In the genomic region with DNA sequence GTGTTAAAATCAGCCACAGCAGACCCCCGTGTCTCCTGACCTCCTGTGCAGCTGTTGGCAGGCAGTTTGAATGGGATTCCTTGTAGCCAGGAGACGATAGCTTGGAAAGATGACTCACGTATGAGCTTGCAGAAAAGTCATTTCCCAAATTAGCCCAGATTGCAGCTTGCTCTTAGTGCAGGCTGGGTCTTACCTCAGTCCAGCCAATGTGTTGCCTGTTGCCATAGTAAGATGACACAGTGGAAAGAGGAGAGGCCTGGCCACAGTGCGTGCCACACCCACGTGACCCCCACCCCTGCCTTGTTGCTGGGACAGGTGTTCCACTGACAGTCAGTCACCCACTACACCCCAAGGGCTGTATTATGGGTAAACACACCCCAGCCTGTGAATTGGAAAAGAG, we compare ENCODE assay signal across 8 mouse cellular contexts. TPM values are rescaled to one million over a fixed set of nuclear protein-coding genes. Genes with fewer than 3 reads are reported as not detected.
DNase-seq lines count a peak whose midpoint lies in the region; ATAC-seq and TF ChIP-seq lines count a peak whose summit lies in the region.

No protein-coding gene starts in this region.

- WGBS in liver, adult 2 months: 47% methylated on average over 5 of the region's 5 CpGs
- WGBS in limb, embryonic 15.5 days: 55% methylated on average over 5 of the region's 5 CpGs
- 85% methylated on average over 5 of the region's 5 CpGs for WGBS in midbrain, embryonic 13.5 days
- 75% methylated on average over 5 of the region's 5 CpGs for WGBS in forebrain, postnatal 0 days
- 66% methylated on average over 5 of the region's 5 CpGs for WGBS in kidney, embryonic 16.5 days

- no peak for TF ChIP-seq CTCF in liver, adult 2 months (IDR thresholded peaks at IDR 0.05; ENCODE audit: low read depth, low read length)
- TF ChIP-seq CTCF in gastrocnemius, adult 2 months (IDR thresholded peaks at IDR 0.05): no peak
- no peak for TF ChIP-seq CTCF in forebrain, postnatal 0 days (IDR thresholded peaks at IDR 0.05; ENCODE audit: low read depth)

- TF ChIP-seq POLR2A in liver, adult 2 months (IDR thresholded peaks at IDR 0.05; ENCODE audit: extremely low read depth, insufficient read depth, low read length): no peak

- H3K27ac ChIP-seq in liver, adult 2 months (replicated peaks; ENCODE audit: insufficient read depth, low read depth, low read length): peak overlapping the region; percentile 97
- H3K27ac ChIP-seq in gastrocnemius, adult 2 months: peak overlapping the region; percentile 96
- 0 out of 2 replicates have a peak overlapping the region, but pooled peaks have one; percentile 27 for H3K27ac ChIP-seq in limb, embryonic 15.5 days
- H3K27ac ChIP-seq in midbrain, embryonic 13.5 days: no peak overlapping the region
- no peak overlapping the region for H3K27ac ChIP-seq in forebrain, postnatal 0 days (ENCODE audit: low read depth, low read length)
- H3K27ac ChIP-seq in kidney, embryonic 16.5 days (ENCODE audit: low read length): no peak overlapping the region

- no peak overlapping the region for H3K4me3 ChIP-seq in liver, adult 2 months (ENCODE audit: insufficient read depth, low read depth, low read length)
- H3K4me3 ChIP-seq in gastrocnemius, adult 2 months: peak overlapping the region; percentile 33
- no peak overlapping the region for H3K4me3 ChIP-seq in limb, embryonic 15.5 days
- no peak overlapping the region for H3K4me3 ChIP-seq in midbrain, embryonic 13.5 days (replicated peaks)
- no peak overlapping the region for H3K4me3 ChIP-seq in forebrain, postnatal 0 days (ENCODE audit: low read depth, low read length)
- no peak overlapping the region for H3K4me3 ChIP-seq in kidney, embryonic 16.5 days (ENCODE audit: low read length)

- no peaks in the 10 kb centered on the region for H3K9me3 ChIP-seq in limb, embryonic 15.5 days
- H3K9me3 ChIP-seq in midbrain, embryonic 13.5 days: no peaks in the 10 kb centered on the region
- H3K9me3 ChIP-seq in forebrain, postnatal 0 days (ENCODE audit: low read length): no peaks in the 10 kb centered on the region
- no peaks in the 10 kb centered on the region for H3K9me3 ChIP-seq in kidney, embryonic 16.5 days (ENCODE audit: low read length)

- ATAC-seq in limb, embryonic 15.5 days (ENCODE audit: insufficient number of reproducible peaks, low FRiP score, low TSS enrichment, low read depth): peak; percentile 54
- ATAC-seq in midbrain, embryonic 13.5 days: no peak
- ATAC-seq in forebrain, postnatal 0 days: no peak
- ATAC-seq in kidney, embryonic 16.5 days (ENCODE audit: low FRiP score, low TSS enrichment): no peak

- peaks cover 74% of the 10 kb centered on the region for H3K79me2 ChIP-seq in liver, adult 2 months (ENCODE audit: control insufficient read depth, insufficient read depth, low read length)

- no peak overlapping the region for H3K4me2 ChIP-seq in limb, embryonic 15.5 days
- H3K4me2 ChIP-seq in midbrain, embryonic 13.5 days (replicated peaks): no peak overlapping the region
- no peak overlapping the region for H3K4me2 ChIP-seq in forebrain, postnatal 0 days (ENCODE audit: low read depth)
- H3K4me2 ChIP-seq in kidney, embryonic 16.5 days (replicated peaks; ENCODE audit: low read depth, low read length): no peak overlapping the region

- intact Hi-C loops in gastrocnemius, adult 2 months (cut with DNase I): no loop called here

- peaks cover 48% of the 10 kb centered on the region for H3K4me1 ChIP-seq in liver, adult 2 months (ENCODE audit: control insufficient read depth, insufficient read depth, low read length)
- H3K4me1 ChIP-seq in limb, embryonic 15.5 days: peaks cover 56% of the 10 kb centered on the region
- H3K4me1 ChIP-seq in midbrain, embryonic 13.5 days (replicated peaks): peaks cover 53% of the 10 kb centered on the region
- H3K4me1 ChIP-seq in forebrain, postnatal 0 days (ENCODE audit: insufficient read depth): peaks cover 14% of the 10 kb centered on the region; the same call in 1 of the 2 replicates
- H3K4me1 ChIP-seq in kidney, embryonic 16.5 days (ENCODE audit: insufficient read depth, low read length): peaks cover 31% of the 10 kb centered on the region

- H3K36me3 ChIP-seq in liver, adult 2 months (ENCODE audit: control insufficient read depth, insufficient read depth, low read length): no peaks in the 10 kb centered on the region
- no peaks in the 10 kb centered on the region; the same call in 1 of the 2 replicates for H3K36me3 ChIP-seq in limb, embryonic 15.5 days
- no peaks in the 10 kb centered on the region for H3K36me3 ChIP-seq in midbrain, embryonic 13.5 days
- H3K36me3 ChIP-seq in forebrain, postnatal 0 days (ENCODE audit: insufficient read depth): peaks cover 3% of the 10 kb centered on the region; the same call in 1 of the 2 replicates
- no peaks in the 10 kb centered on the region for H3K36me3 ChIP-seq in kidney, embryonic 16.5 days (ENCODE audit: insufficient read depth, low read length)

- no peaks in the 10 kb centered on the region for H3K27me3 ChIP-seq in liver, adult 2 months (ENCODE audit: control insufficient read depth, insufficient read depth, low read length)
- H3K27me3 ChIP-seq in limb, embryonic 15.5 days: no peaks in the 10 kb centered on the region
- no peaks in the 10 kb centered on the region for H3K27me3 ChIP-seq in midbrain, embryonic 13.5 days
- H3K27me3 ChIP-seq in forebrain, postnatal 0 days (ENCODE audit: insufficient read depth, low read length): no peaks in the 10 kb centered on the region
- no peaks in the 10 kb centered on the region for H3K27me3 ChIP-seq in kidney, embryonic 16.5 days (ENCODE audit: insufficient read depth, low read length)

- DNase-seq in liver, adult 2 months (ENCODE audit: extremely low read depth, low read depth, low spot score): no peak
- DNase-seq in liver: no peak
- peak; percentile 94 for DNase-seq in gastrocnemius, adult 2 months
- peak; percentile 96 for DNase-seq in skeletal muscle tissue, adult 2 months (ENCODE audit: low read depth, low spot score)
- no peak for DNase-seq in forebrain, postnatal 0 days

- no peak overlapping the region for H3K9ac ChIP-seq in liver, adult 2 months (ENCODE audit: low read depth, low read length)
- no peak overlapping the region for H3K9ac ChIP-seq in limb, embryonic 15.5 days
- no peak overlapping the region for H3K9ac ChIP-seq in midbrain, embryonic 13.5 days (replicated peaks)
- no peak overlapping the region for H3K9ac ChIP-seq in forebrain, postnatal 0 days
- no peak overlapping the region for H3K9ac ChIP-seq in kidney, embryonic 16.5 days (replicated peaks; ENCODE audit: low read length)

RNA-seq across cellular contexts. Expression of gene Rapgef1, which starts 5.2 kb away (rescaled TPM):
- total RNA-seq in liver, adult 2 months (2014; rRNA removed): 11.8 and 16.8 TPM in 2 replicates
- polyA plus RNA-seq in liver, adult 2 months (2012; rRNA removed): 24.9 and 25.3 TPM in 2 replicates
- total RNA-seq in gastrocnemius, adult 2 months (2021): 100 to 1,000 TPM; 135 to 139 TPM
- polyA plus RNA-seq in limb, embryonic 15.5 days (2015; fragmentation: Nextera tagmentation; extraction: Ambion mirVana): 15.9 and 17.1 TPM in 2 replicates
- 16.7 and 19.8 TPM in 2 replicates for polyA plus RNA-seq in midbrain, embryonic 13.5 days (2015; fragmentation: Nextera tagmentation; extraction: Ambion mirVana)
- 81.9 and 99.1 TPM in 2 replicates for total RNA-seq in forebrain, postnatal 0 days (2014; rRNA removed)
- polyA plus RNA-seq in forebrain, postnatal 0 days (2015; fragmentation: Nextera tagmentation; extraction: Ambion mirVana): 17.9 and 19.4 TPM in 2 replicates
- 13.3 and 13.6 TPM in 2 replicates for polyA plus RNA-seq in kidney, embryonic 16.5 days (2015; fragmentation: Nextera tagmentation; extraction: Ambion mirVana)

Comparison
In these comparisons a context has a peak if more than half of its experiments do, and no peak if none do; other contexts are left out.
1. DNase-seq: peak in gastrocnemius, adult 2 months (single experiment) and skeletal muscle tissue, adult 2 months (single experiment); none in liver, adult 2 months (single experiment), liver (single experiment) and forebrain, postnatal 0 days (single experiment).
2. H3K27ac ChIP-seq: peak in liver, adult 2 months (single experiment), gastrocnemius, adult 2 months (single experiment) and limb, embryonic 15.5 days (single experiment); none in midbrain, embryonic 13.5 days (single experiment), forebrain, postnatal 0 days (single experiment) and kidney, embryonic 16.5 days (single experiment).